Mouse (Mus musculus): ENCODE results near the gene Iqcn. TPM values are rescaled to one million over a fixed set of nuclear protein-coding genes. Genes with fewer than 3 reads are reported as not detected.

Iqcn gene
- polyA plus RNA-seq, 1 experiment from 2014 or later, result not detected

- ATAC-seq, result peak; percentile 97
- no peaks in the 10 kb centered on the region for H3K9me3 ChIP-seq (ENCODE audit: control insufficient read depth, low read length)
- H3K4me1 ChIP-seq (ENCODE audit: control insufficient read depth, insufficient read depth, low read depth, low read length), result peaks cover 33% of the 10 kb centered on the region
- peak within 1 kb of the TSS; percentile 93 for H3K27ac ChIP-seq (ENCODE audit: low read depth, low read length)
- peaks cover 22% of the 10 kb centered on the region for H3K36me3 ChIP-seq (ENCODE audit: control insufficient read depth, insufficient read depth, low read length)
- 8% methylated on average over 37 of the region's 37 CpGs for WGBS
- H3K4me2 ChIP-seq (ENCODE audit: low read length), result peak within 1 kb of the TSS; percentile 71
- H3K9ac ChIP-seq (ENCODE audit: low read depth, low read length), result peak within 1 kb of the TSS; percentile 89
- H3K4me3 ChIP-seq (ENCODE audit: low read length), result peak within 1 kb of the TSS; percentile 72
- 0 out of 2 replicates have a peak, but pooled peaks cover 2% of the 10 kb centered on the region for H3K27me3 ChIP-seq (replicated peaks; ENCODE audit: control insufficient read depth, insufficient read depth, low read length)
These were observed 51.0 kb downstream of the Iqcn start, which contains the start of gene Rab3a for GRCm38 (mm10) chr8:70754043-70754870. TSS of gene Rab3a (plus strand) at chr8:70754679.

DNA sequence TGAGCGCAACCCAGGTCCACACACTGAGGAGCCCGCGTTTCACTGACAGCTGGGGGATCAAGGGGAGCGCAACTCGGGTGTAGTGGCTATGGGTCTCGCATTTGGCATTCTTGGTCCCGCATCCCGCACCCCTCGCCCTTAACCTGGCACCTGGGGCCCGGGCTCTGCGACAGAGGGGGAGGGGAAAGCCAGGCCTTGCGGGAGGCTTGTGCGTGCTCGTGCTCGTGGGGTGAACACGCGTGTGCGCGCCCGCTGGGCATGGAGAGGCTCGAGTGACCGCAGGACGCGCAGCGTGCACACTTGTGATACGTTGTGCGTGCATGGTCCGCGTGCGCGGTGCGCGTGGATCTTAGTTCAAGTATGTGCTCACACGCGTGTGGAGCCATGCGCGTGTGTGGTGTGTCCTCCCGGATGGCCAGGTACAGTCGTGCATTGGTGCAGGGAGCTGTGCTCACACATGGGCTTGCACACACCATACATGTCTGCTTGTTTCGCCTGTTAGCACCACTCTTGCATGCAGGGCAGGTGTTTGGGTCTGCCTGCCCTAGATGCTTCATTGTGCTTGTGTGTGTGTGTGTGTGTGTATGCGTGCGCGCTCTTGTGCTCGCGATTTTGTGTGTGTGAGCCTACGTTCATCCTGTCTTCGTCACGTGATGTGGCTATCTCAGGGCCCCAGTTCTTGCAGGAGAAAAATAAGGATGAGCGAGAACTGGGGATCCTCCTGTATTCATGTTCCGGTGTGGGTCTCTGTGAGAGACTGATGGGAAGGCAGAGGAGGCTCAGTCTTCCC lies 51.8 kb downstream of the Iqcn start:
- 11% methylated on average over 50 of the region's 50 CpGs for WGBS
- ATAC-seq, result peak; percentile 21
- H3K9me3 ChIP-seq (ENCODE audit: control insufficient read depth, low read length), result no peaks in the 10 kb centered on the region
- peak overlapping the region; percentile 72 for H3K4me3 ChIP-seq (ENCODE audit: low read length)
- no peaks in the 10 kb centered on the region for H3K27me3 ChIP-seq (replicated peaks; ENCODE audit: control insufficient read depth, insufficient read depth, low read length)
- H3K4me1 ChIP-seq (ENCODE audit: control insufficient read depth, insufficient read depth, low read depth, low read length), result peaks cover 41% of the 10 kb centered on the region
- peak overlapping the region; percentile 89 for H3K9ac ChIP-seq (ENCODE audit: low read depth, low read length)
- peaks cover 22% of the 10 kb centered on the region for H3K36me3 ChIP-seq (ENCODE audit: control insufficient read depth, insufficient read depth, low read length)
- H3K4me2 ChIP-seq (ENCODE audit: low read length), result peak overlapping the region; percentile 71
- peak overlapping the region; percentile 93 for H3K27ac ChIP-seq (ENCODE audit: low read depth, low read length)

DNA sequence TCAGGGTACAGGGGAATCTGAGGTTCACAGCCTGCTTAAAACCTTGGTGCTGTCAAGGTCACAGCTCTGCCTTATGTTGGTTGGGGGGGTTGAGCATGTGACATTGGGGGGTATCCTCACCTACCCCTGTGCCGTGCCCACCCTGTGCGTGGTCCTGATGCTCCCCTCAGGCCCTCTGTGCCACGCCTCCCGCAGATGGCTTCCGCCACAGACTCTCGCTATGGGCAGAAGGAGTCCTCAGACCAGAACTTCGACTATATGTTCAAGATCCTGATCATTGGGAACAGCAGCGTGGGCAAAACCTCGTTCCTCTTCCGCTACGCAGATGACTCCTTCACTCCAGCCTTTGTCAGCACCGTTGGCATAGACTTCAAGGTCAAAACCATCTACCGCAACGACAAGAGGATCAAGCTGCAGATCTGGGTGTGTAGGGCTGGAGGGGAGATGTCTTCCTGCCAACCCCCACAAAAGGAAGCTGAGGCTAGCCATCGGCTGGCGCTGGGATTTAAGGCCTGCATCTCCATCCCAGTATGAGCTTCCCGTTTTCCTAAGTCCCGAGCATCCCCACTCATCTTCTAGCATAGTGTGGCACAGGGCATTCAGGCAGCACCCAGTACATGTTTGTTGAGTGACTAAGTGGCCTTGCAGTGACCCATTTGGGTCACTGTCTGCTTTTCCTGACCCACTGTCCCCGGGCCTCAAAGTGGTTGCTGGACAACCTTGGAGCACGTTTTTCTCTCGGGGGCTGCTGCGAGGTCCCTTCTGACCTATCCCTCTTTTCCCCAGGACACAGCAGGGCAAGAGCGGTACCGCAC lies 52.6 kb downstream of the Iqcn start:
- Histone ChIP-seq H3K27me3 (replicated peaks; ENCODE audit: control insufficient read depth, insufficient read depth, low read length) (no peaks in the 10 kb centered on the region), H3K4me1 (ENCODE audit: control insufficient read depth, insufficient read depth, low read depth, low read length) (peaks cover 44% of the 10 kb centered on the region), H3K36me3 (ENCODE audit: control insufficient read depth, insufficient read depth, low read length) (peaks cover 22% of the 10 kb centered on the region), H3K4me3 (ENCODE audit: low read length) (peak overlapping the region; percentile 72), H3K9me3 (ENCODE audit: control insufficient read depth, low read length) (no peaks in the 10 kb centered on the region), H3K9ac (ENCODE audit: low read depth, low read length) (peak overlapping the region; percentile 89; the same call in 1 of the 2 replicates), H3K27ac (ENCODE audit: low read depth, low read length) (no peak overlapping the region), H3K4me2 (ENCODE audit: low read length) (peak overlapping the region; percentile 71)
- WGBS, result 85% methylated on average over 24 of the region's 24 CpGs
- no peak for ATAC-seq

GRCm38 (mm10) chr8:70756476-70757040 lies 53.3 kb downstream of the Iqcn start:
- H3K27me3 ChIP-seq (replicated peaks; ENCODE audit: control insufficient read depth, insufficient read depth, low read length), result no peaks in the 10 kb centered on the region
- no peak overlapping the region for H3K4me3 ChIP-seq (ENCODE audit: low read length)
- 88% methylated on average over 6 of the region's 6 CpGs for WGBS
- peaks cover 44% of the 10 kb centered on the region for H3K4me1 ChIP-seq (ENCODE audit: control insufficient read depth, insufficient read depth, low read depth, low read length)
- H3K9ac ChIP-seq (ENCODE audit: low read depth, low read length), result no peak overlapping the region
- no peak for ATAC-seq
- H3K4me2 ChIP-seq (ENCODE audit: low read length), result no peak overlapping the region
- no peak overlapping the region; the same call in 1 of the 2 replicates for H3K27ac ChIP-seq (ENCODE audit: low read depth, low read length)
- H3K36me3 ChIP-seq (ENCODE audit: control insufficient read depth, insufficient read depth, low read length), result peaks cover 22% of the 10 kb centered on the region
- no peaks in the 10 kb centered on the region for H3K9me3 ChIP-seq (ENCODE audit: control insufficient read depth, low read length)

GRCm38 (mm10) chr8:70757523-70758307 lies 54.5 kb downstream of the Iqcn start:
- Histone ChIP-seq H3K27ac (ENCODE audit: low read depth, low read length) (peak overlapping the region; percentile 46; the same call in 1 of the 2 replicates), H3K9ac (ENCODE audit: low read depth, low read length) (peak overlapping the region; percentile 14; the same call in 1 of the 2 replicates), H3K36me3 (ENCODE audit: control insufficient read depth, insufficient read depth, low read length) (peaks cover 22% of the 10 kb centered on the region), H3K27me3 (replicated peaks; ENCODE audit: control insufficient read depth, insufficient read depth, low read length) (no peaks in the 10 kb centered on the region), H3K9me3 (ENCODE audit: control insufficient read depth, low read length) (no peaks in the 10 kb centered on the region), H3K4me2 (ENCODE audit: low read length) (no peak overlapping the region), H3K4me3 (ENCODE audit: low read length) (no peak overlapping the region), H3K4me1 (ENCODE audit: control insufficient read depth, insufficient read depth, low read depth, low read length) (peaks cover 44% of the 10 kb centered on the region)
- ATAC-seq, result no peak
- 57% methylated on average over 22 of the region's 22 CpGs for WGBS

DNA sequence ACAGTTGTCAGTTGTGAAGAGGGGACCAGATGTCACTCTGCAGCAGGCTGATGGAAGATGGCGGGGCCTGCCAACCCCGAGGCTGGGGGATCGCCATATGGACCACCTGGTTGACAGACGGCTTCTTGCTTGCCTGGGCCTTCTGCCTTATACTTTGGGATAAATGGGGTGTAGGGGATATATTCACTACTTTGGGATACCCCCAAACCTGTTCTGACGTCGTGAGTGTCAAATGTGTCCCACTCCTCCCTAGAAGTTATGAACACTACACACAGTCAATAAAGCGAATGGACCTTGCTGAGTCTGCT lies 55.0 kb downstream of the Iqcn start:
- Histone ChIP-seq H3K9me3 (ENCODE audit: control insufficient read depth, low read length) (no peaks in the 10 kb centered on the region), H3K4me1 (ENCODE audit: control insufficient read depth, insufficient read depth, low read depth, low read length) (peaks cover 44% of the 10 kb centered on the region), H3K27me3 (replicated peaks; ENCODE audit: control insufficient read depth, insufficient read depth, low read length) (no peaks in the 10 kb centered on the region), H3K4me2 (ENCODE audit: low read length) (no peak overlapping the region), H3K27ac (ENCODE audit: low read depth, low read length) (peak overlapping the region; percentile 21; the same call in 1 of the 2 replicates), H3K9ac (ENCODE audit: low read depth, low read length) (no peak overlapping the region; the same call in 1 of the 2 replicates), H3K36me3 (ENCODE audit: control insufficient read depth, insufficient read depth, low read length) (peaks cover 22% of the 10 kb centered on the region), H3K4me3 (ENCODE audit: low read length) (no peak overlapping the region)
- WGBS, result 67% methylated on average over 7 of the region's 7 CpGs
- no peak for ATAC-seq

- H3K27ac ChIP-seq (ENCODE audit: low read depth, low read length), result peak overlapping the region; percentile 57; the same call in 1 of the 2 replicates
- no peak overlapping the region for H3K4me3 ChIP-seq (ENCODE audit: low read length)
- 66% methylated on average over 18 of the region's 19 CpGs for WGBS
- no peak for ATAC-seq
- peak overlapping the region; percentile 82; the same call in 1 of the 2 replicates for H3K4me2 ChIP-seq (ENCODE audit: low read length)
- peaks cover 22% of the 10 kb centered on the region for H3K36me3 ChIP-seq (ENCODE audit: control insufficient read depth, insufficient read depth, low read length)
- no peaks in the 10 kb centered on the region for H3K27me3 ChIP-seq (replicated peaks; ENCODE audit: control insufficient read depth, insufficient read depth, low read length)
- no peak overlapping the region for H3K9ac ChIP-seq (ENCODE audit: low read depth, low read length)
- peaks cover 44% of the 10 kb centered on the region for H3K4me1 ChIP-seq (ENCODE audit: control insufficient read depth, insufficient read depth, low read depth, low read length)
- no peaks in the 10 kb centered on the region for H3K9me3 ChIP-seq (ENCODE audit: control insufficient read depth, low read length)
These were observed 55.6 kb downstream of the Iqcn start for GRCm38 (mm10) chr8:70758616-70759561.
